Mouse (Mus musculus) ES-E14 (cell line): Measurements from ENCODE around the gene Aaed1. TPM values are rescaled to one million over a fixed set of nuclear protein-coding genes. Genes with fewer than 3 reads are reported as not detected.
A peak's percentile ranks its signal among the peaks of the same experiment; 100 is the strongest.

Experiments used
- DNase-seq: peaks from one replicate; pipeline ENCODE4 v3.0.0-alpha.2; 2013; ENCODE audit warnings: low read depth, low spot score
- H3K27ac ChIP-seq: 2 replicates; pipeline ENCODE4 v1.5.1; 2012; ENCODE audit warnings: low read depth, mild to moderate bottlenecking, low read length, moderate library complexity, mixed read lengths; ENCODE audit not compliant: poor library complexity, insufficient read depth, severe bottlenecking
- H3K36me3 ChIP-seq: 2 replicates; pipeline ENCODE4 v1.6.1; 2012; ENCODE audit warnings: mild to moderate bottlenecking, low read length, moderate library complexity, mixed read lengths; ENCODE audit not compliant: control insufficient read depth, poor library complexity, insufficient read depth, severe bottlenecking
- H3K4me1 ChIP-seq, 2 experiments: fragments of 150-350 bp in 1 of 2; sonication (generic) in 1 of 2; 2 replicates each; pipeline ENCODE4 v1.6.1; 2012; ENCODE audit warnings: low read length in 2 of 2, mild to moderate bottlenecking in 1 of 2, mixed read lengths in 1 of 2; ENCODE audit not compliant: control insufficient read depth in 2 of 2, insufficient read depth in 2 of 2, poor library complexity in 1 of 2
- H3K4me3 ChIP-seq, 2 experiments: fragments of 150-350 bp in 1 of 2; sonication (generic) in 1 of 2; 2 replicates each; pipeline ENCODE4 v1.5.1; 2012; ENCODE audit warnings: low read length in 2 of 2, low read depth in 1 of 2, mild to moderate bottlenecking in 1 of 2, mixed read lengths in 1 of 2; ENCODE audit not compliant: insufficient read depth in 1 of 2, poor library complexity in 1 of 2, severe bottlenecking in 1 of 2
- H3K9ac ChIP-seq: 2 replicates; pipeline ENCODE4 v1.6.1; 2012; ENCODE audit warnings: low read depth, mild to moderate bottlenecking, low read length, mixed read lengths; ENCODE audit not compliant: poor library complexity, insufficient read depth, severe bottlenecking
- H3K9me3 ChIP-seq: fragments of 150-350 bp; sonication (generic); 2 replicates; pipeline ENCODE4 v1.6.1; 2012; ENCODE audit warnings: low read depth, mild to moderate bottlenecking, low read length; ENCODE audit not compliant: control insufficient read depth, insufficient read depth
- CHD2 ChIP-seq: IDR thresholded peaks from 2 replicates; pipeline ENCODE4 v1.6.1; 2014; ENCODE audit warnings: mild to moderate bottlenecking, low read depth, low read length, inconsistent platforms
- HCFC1 ChIP-seq: IDR thresholded peaks from 2 replicates; pipeline ENCODE4 v1.6.1; 2012; ENCODE audit warnings: low read length, inconsistent platforms, borderline replicate concordance; ENCODE audit not compliant: insufficient read depth
- MAFK ChIP-seq: IDR thresholded peaks from 2 replicates; pipeline ENCODE4 v1.6.1; 2014; ENCODE audit warnings: mild to moderate bottlenecking, low read depth, low read length, inconsistent platforms; ENCODE audit not compliant: insufficient read depth
- ZC3H11A ChIP-seq: IDR thresholded peaks from 2 replicates; pipeline ENCODE4 v1.6.1; 2012; ENCODE audit warnings: low read depth, mild to moderate bottlenecking, inconsistent platforms, low read length, borderline replicate concordance
- ZNF384 ChIP-seq: IDR thresholded peaks from 2 replicates; pipeline ENCODE4 v1.6.1; 2012; ENCODE audit warnings: low read depth, low read length, inconsistent platforms
- in situ Hi-C, 2 experiments: fragments of 600-800 bp; cut with MboI; formaldehyde crosslinking; loops; one replicate each; pipeline ENCODE4 v1.15.1; 2025; ENCODE audit warnings: low sequenced_read_pairs in 2 of 2, inconsistent platforms in 1 of 2; ENCODE audit not compliant: unreplicated experiment in 2 of 2
- total RNA-seq: library from RNA; depleted of rRNA; stranded (reverse); fragments of 300-350 nt; gene quantifications from 2 replicates; pipeline ENCODE4 v1.2.3, GENCODE M21; 2012

Gene Aaed1
- total RNA-seq, 1 experiment, result 7.1 TPM

GRCm38 (mm10) chr13:64280940-64281339 lies 31.6 kb downstream of the Aaed1 start:
- 0 out of 4 replicates have a peak, but pooled peaks cover 0 to 2% of the 10 kb centered on the region in 2 experiments for H3K4me1 ChIP-seq
- H3K9me3 ChIP-seq, result no peaks in the 10 kb centered on the region
- no peak overlapping the region for H3K27ac ChIP-seq
- no peak for DNase-seq
- no peaks in the 10 kb centered on the region for H3K36me3 ChIP-seq
- TF ChIP-seq ZC3H11A (no peak), ZNF384 (no peak), MAFK (no peak), CHD2 (no peak), HCFC1 (no peak)
- H3K9ac ChIP-seq, result no peak overlapping the region
- no peak overlapping the region for H3K4me3 ChIP-seq
- in situ Hi-C loops, result no loop called here

DNA sequence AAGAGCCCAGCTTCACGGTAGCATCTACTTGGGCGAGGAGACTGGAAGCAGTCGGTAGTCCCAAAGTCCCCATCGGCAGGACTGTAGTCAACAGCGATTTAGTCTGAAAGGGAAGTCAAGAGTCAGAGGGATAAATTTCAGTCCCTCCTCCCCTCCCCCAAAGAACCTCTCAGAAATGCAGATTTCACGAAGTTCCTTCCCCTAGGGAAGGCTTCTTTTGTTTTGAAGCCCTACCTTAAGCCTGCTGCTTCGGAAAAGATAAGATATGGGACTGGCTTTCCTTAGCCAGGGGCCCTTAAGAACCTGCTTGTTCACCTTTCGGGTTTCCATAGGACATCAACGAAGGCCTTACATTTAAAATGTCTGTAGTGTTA lies 36.8 kb downstream of the Aaed1 start:
- 0 out of 4 replicates have a peak, but pooled peaks cover 0 to 2% of the 10 kb centered on the region in 2 experiments for H3K4me1 ChIP-seq
- DNase-seq, result peak; percentile 46
- H3K4me3 ChIP-seq, result peak overlapping the region; percentile 60 to 73

GRCm38 (mm10) chr13:64274879-64275753 lies 37.4 kb downstream of the Aaed1 start, which contains the start of gene Cdc14b:
Cdc14b (minus strand) TSS chr13:64275290.
- in situ Hi-C loops, result no loop called here
- H3K9me3 ChIP-seq, result no peaks in the 10 kb centered on the region
- 0 out of 4 replicates have a peak, but pooled peaks cover 0 to 2% of the 10 kb centered on the region in 2 experiments for H3K4me1 ChIP-seq
- peak within 1 kb of the TSS; percentile 73 to 92 for H3K4me3 ChIP-seq
- H3K36me3 ChIP-seq, result no peaks in the 10 kb centered on the region
- peak; percentile 78 for DNase-seq
- H3K9ac ChIP-seq, result peak within 1 kb of the TSS; percentile 75
- H3K27ac ChIP-seq, result no peak within 1 kb of the TSS; the same call in 1 of the 2 replicates
- no peak for TF ChIP-seq CHD2
- no peak; the same call in 1 of the 2 replicates for TF ChIP-seq HCFC1
- TF ChIP-seq MAFK, result no peak

More for the DNA sequence above, 36.8 kb downstream of the Aaed1 start:
- H3K9ac ChIP-seq, result peak overlapping the region; percentile 66
- H3K9me3 ChIP-seq, result no peaks in the 10 kb centered on the region
- H3K36me3 ChIP-seq, result no peaks in the 10 kb centered on the region
- no peak for TF ChIP-seq ZC3H11A
- TF ChIP-seq CHD2, result no peak
- no peak for TF ChIP-seq HCFC1
- no peak for TF ChIP-seq ZNF384
- no peak for TF ChIP-seq MAFK
- H3K27ac ChIP-seq, result no peak overlapping the region; the same call in 1 of the 2 replicates
- in situ Hi-C loops, result no loop called here

DNA sequence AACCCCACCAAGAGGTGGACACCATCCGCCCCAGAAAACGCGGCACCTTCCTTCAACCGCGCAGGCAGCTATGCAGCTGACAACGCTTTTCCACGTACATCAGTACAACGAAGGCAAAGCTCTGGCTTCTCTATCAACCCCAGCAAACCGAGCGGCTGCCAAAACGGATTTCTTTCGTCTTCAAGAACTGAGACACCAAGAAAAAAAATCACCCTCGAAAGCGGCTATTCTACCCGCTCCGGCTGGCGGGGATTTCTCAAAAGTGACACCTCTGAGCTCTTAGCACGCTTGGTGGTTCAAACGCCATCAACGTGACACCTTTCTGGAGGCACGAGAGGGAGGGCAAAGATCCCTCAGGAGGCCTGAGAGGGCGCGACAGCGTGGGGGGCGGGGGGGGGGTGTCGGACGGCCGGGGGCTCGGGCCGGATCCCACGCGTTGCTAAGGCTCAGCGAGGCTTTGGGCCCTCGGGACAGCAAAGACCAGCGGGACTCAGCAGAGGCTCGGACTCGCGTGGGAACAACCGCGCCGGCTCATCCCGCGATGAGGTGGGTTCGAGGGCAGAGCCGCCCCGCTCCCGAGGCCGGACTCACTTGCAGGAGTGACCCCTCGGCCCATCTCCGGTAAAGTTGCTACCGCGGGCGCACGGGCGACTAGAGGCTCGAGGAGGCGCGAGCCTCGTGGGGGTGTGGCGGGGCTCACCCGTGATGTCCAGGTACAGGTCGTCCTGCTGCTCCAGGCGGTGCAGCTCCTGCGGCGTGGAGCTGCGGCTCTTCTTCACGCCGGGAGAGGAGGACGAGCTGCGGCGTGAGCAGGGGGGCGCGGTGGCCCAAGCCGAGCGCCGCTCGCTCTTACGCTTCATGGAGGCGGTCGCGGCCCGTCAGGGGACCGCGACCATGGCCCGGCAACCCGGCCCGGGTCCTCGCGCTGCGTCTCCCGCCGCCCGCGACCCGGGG lies 38.3 kb downstream of the Aaed1 start:
- DNase-seq, result no peak
- H3K27ac ChIP-seq, result no peak overlapping the region
- no peaks in the 10 kb centered on the region for H3K36me3 ChIP-seq
- 0 out of 4 replicates have a peak, but pooled peaks cover 0 to 2% of the 10 kb centered on the region in 2 experiments for H3K4me1 ChIP-seq
- peak overlapping the region; percentile 75 for H3K9ac ChIP-seq
- in situ Hi-C loops, result no loop called here
- H3K4me3 ChIP-seq, result peak overlapping the region; percentile 73 to 92
- no peak for TF ChIP-seq MAFK
- TF ChIP-seq CHD2, result no peak
- no peak for TF ChIP-seq ZC3H11A
- no peak for TF ChIP-seq ZNF384
- TF ChIP-seq HCFC1, result no peak; the same call in 1 of the 2 replicates
- H3K9me3 ChIP-seq, result no peaks in the 10 kb centered on the region
